Mouse (Mus musculus) cerebellum, adult 2 months (tissue): Measurements from ENCODE around the gene Sytl1.

ENCODE experiments used
- CTCF ChIP-seq: fragments of 200-500 bp; IDR thresholded peaks from 2 replicates; pipeline ENCODE4 v1.5.1; 2011; ENCODE audit warnings: low read depth, mild to moderate bottlenecking, control low read depth, low read length, moderate library complexity, borderline replicate concordance; ENCODE audit not compliant: insufficient read depth
- POLR2A ChIP-seq: fragments of 200-500 bp; IDR thresholded peaks from 2 replicates; pipeline ENCODE4 v1.6.1; 2011; ENCODE audit warnings: low read length, control low read depth, borderline replicate concordance; ENCODE audit not compliant: insufficient read depth

GRCm38 (mm10) chr4:133251214-133251613 lies 11.7 kb downstream of the Sytl1 start:
- TF ChIP-seq CTCF (no peak), POLR2A (no peak)
